Mouse (Mus musculus) hindbrain, embryonic 14.5 days (tissue): ENCODE measurements around the gene Lsm10. TPM values are rescaled to one million over a fixed set of nuclear protein-coding genes. Genes with fewer than 3 reads are reported as not detected.
A peak's percentile ranks its signal among the peaks of the same experiment; 100 is the strongest.
"Not testable (repeated sequence)": the region's sequence is repeated elsewhere in the genome, so short reads cannot be mapped to it uniquely, and the experiment has no call there.

ENCODE experiments used
- ATAC-seq: fragments of 200-750 bp; cut with Nextera tagmentation; 2 replicates; pipeline ENCODE4 v1.8.0; 2017; ENCODE audit warnings: moderate number of reproducible peaks, mild to moderate bottlenecking, moderate TSS enrichment, moderate library complexity; ENCODE audit not compliant: low FRiP score
- DNase-seq: peaks from one replicate; pipeline ENCODE4 v3.0.0-alpha.2; 2015; ENCODE audit warnings: low spot score
- H3K27ac ChIP-seq: fragments of 300-500 bp; sonication (generic); 2 replicates; pipeline ENCODE4 v1.5.1; 2014; ENCODE audit warnings: mild to moderate bottlenecking, moderate library complexity
- H3K27me3 ChIP-seq: fragments of 300-500 bp; sonication (generic); 2 replicates; pipeline ENCODE4 v1.6.1; 2014; ENCODE audit warnings: mild to moderate bottlenecking, low read length, mixed read lengths; ENCODE audit not compliant: control insufficient read depth, insufficient read depth
- H3K36me3 ChIP-seq: fragments of 300-500 bp; sonication (generic); replicated peaks from 2 replicates; pipeline ENCODE4 v1.6.1; 2014; ENCODE audit not compliant: control insufficient read depth, insufficient read depth
- H3K4me1 ChIP-seq: fragments of 300-500 bp; sonication (generic); replicated peaks from 2 replicates; pipeline ENCODE4 v1.6.1; 2014; ENCODE audit warnings: antibody characterized with exemption, low read length, mixed read lengths; ENCODE audit not compliant: control insufficient read depth, insufficient read depth
- H3K4me2 ChIP-seq: fragments of 300-500 bp; sonication (generic); replicated peaks from 2 replicates; pipeline ENCODE4 v1.6.1; 2014; ENCODE audit warnings: mild to moderate bottlenecking, moderate library complexity
- H3K4me3 ChIP-seq: fragments of 300-500 bp; sonication (generic); replicated peaks from 2 replicates; pipeline ENCODE4 v1.5.1; 2014; ENCODE audit warnings: mild to moderate bottlenecking, low read length
- H3K9ac ChIP-seq: fragments of 300-500 bp; sonication (generic); 2 replicates; pipeline ENCODE4 v1.6.1; 2014
- H3K9me3 ChIP-seq: fragments of 300-500 bp; sonication (generic); 2 replicates; pipeline ENCODE4 v1.6.1; 2016; ENCODE audit warnings: low read length; ENCODE audit not compliant: control insufficient read depth
- WGBS: fragments of 180-500 bp; shearing (Covaris S2); extraction: QIAGEN DNeasy Blood & Tissue Kit; methylation state at CpG from one replicate; pipeline ENCODE4 v1.1.7; 2014; 5-methylcytosine and 5-hydroxymethylcytosine counted together
- polyA plus RNA-seq: library from polyadenylated mRNA; unstranded; fragments of >200 nt; fragmentation: Nextera tagmentation; extraction: Ambion mirVana; gene quantifications from 2 replicates; pipeline ENCODE4 v1.2.1, GENCODE M21; 2014

Gene Lsm10
- polyA plus RNA-seq, 1 experiment from 2014 or later: 49.1 TPM

DNA sequence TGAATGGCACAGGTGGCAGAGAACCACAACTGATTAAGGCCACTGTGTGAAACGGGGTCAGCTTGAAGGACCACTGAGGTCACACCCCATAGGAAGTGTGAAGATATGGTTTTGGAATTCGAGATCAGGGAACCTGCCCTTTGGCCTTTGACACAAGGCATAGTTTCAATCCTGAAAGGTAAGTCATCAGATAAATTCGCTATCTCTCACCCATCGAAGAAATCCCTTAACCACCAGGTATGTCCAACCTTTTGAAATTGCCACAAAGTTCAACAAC lies 5.6 kb upstream of the Lsm10 start:
- ATAC-seq: no peak
- Histone ChIP-seq H3K27ac (no peak overlapping the region), H3K9me3 (no peaks in the 10 kb centered on the region), H3K27me3 (no peaks in the 10 kb centered on the region), H3K4me3 (no peak overlapping the region), H3K4me2 (no peak overlapping the region), H3K36me3 (peaks cover 18% of the 10 kb centered on the region; the same call in 1 of the 2 replicates), H3K9ac (no peak overlapping the region), H3K4me1 (no peaks in the 10 kb centered on the region)
- no peak for DNase-seq
- WGBS: 82% methylated on average over 4 of the region's 4 CpGs

DNA sequence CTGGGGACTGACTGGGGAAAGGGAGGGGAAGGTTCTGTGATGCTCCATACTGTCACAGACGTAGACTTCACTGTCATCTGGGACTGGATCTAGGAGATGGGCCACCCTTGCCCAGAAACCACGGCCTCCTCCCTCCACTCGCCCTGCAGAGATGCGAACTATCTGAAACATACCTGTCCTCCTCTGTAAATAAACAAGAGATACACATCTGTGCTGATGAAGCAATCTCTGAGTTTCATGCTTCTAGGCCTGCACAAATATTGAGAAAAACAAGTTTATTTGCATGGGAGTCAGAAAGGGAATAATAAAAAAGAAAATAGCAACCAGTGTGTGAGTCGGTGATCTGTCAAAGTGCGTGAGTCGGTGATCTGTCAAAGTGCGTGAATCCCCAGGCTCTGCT lies 4.5 kb upstream of the Lsm10 start:
- ATAC-seq (no peak), DNase-seq (no peak)
- H3K27me3 ChIP-seq: no peaks in the 10 kb centered on the region
- peaks cover 18% of the 10 kb centered on the region; the same call in 1 of the 2 replicates for H3K36me3 ChIP-seq
- no peaks in the 10 kb centered on the region for H3K9me3 ChIP-seq
- no peak overlapping the region for H3K27ac ChIP-seq
- H3K4me2 ChIP-seq: no peak overlapping the region
- H3K4me3 ChIP-seq: no peak overlapping the region
- H3K9ac ChIP-seq: no peak overlapping the region
- WGBS: 89% methylated on average over 8 of the region's 8 CpGs
- no peaks in the 10 kb centered on the region for H3K4me1 ChIP-seq

DNA sequence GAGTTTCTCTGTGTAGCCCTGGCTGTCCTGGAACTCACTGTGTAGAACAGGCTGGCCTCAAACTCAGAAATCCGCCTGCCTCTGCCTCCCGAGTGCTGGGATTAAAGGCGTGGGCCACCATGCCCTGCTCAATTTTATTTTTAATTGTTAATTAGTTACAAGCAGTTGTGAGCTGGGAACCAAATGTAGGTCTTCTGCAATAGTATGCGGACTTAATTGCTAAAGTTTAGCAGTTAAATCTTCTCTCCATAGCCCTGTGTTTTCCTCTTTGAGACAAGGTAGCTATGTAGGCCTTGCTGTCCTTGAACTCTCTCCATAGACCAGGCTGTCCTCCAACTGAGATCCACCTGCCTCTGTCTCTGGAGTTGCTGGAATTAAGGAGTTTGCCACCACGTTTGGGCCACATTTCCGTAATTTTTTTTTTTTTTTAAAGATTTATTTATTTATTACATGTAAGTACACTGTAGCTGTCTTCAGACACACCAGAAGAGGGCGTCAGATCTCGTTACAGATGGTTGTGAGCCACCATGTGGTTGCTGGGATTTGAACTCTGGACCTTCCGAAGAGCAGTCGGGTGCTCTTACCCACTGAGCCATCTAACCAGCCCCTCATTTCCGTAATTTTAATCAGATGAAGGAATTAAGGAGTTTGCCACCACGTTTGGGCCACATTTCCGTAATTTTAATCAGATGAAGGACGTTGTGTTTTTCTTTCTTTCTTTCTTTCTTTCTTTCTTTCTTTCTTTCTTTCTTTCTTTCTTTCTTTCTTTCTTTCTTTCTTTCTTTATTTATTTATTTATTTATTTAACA lies 597 bp upstream of the Lsm10 start:
- not testable (repeated sequence) for H3K27me3 ChIP-seq, H3K36me3 ChIP-seq, DNase-seq, H3K4me1 ChIP-seq, H3K9me3 ChIP-seq, ATAC-seq, H3K9ac ChIP-seq
- Histone ChIP-seq H3K4me2 (peak overlapping the region; percentile 57), H3K4me3 (peak overlapping the region; percentile 50; the same call in 1 of the 2 replicates), H3K27ac (0 out of 2 replicates have a peak overlapping the region, but pooled peaks have one; percentile 79)
- 63% methylated on average over 14 of the region's 14 CpGs for WGBS

DNA sequence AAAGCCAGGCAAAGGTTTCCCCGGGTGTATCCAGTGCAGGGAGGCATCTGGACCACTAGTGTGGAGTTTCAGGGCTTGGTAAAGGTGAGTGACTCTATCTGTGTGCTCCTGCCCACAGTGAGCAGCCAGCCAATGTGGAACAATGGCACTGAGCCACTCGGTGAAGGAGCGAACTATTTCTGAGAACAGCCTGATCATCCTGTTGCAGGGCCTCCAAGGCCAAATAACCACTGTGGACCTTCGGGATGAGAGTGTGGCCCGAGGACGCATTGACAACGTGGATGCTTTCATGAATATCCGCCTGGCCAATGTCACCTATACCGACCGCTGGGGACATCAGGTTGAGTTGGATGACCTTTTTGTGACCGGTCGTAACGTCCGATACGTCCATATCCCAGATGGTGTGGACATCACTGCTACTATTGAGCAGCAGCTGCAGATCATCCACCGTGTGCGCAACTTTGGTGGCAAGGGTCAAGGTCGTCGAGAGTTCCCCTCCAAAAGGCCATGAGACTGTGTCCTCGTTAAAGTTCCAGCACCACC lies 1.4 kb downstream of the Lsm10 start:
- Histone ChIP-seq H3K27ac (no peak overlapping the region), H3K9ac (no peak overlapping the region), H3K9me3 (no peaks in the 10 kb centered on the region), H3K36me3 (no peaks in the 10 kb centered on the region), H3K4me3 (no peak overlapping the region), H3K27me3 (no peaks in the 10 kb centered on the region), H3K4me2 (no peak overlapping the region), H3K4me1 (peaks cover 4% of the 10 kb centered on the region)
- 94% methylated on average over 20 of the region's 20 CpGs for WGBS
- no peak for ATAC-seq
- DNase-seq: no peak

DNA sequence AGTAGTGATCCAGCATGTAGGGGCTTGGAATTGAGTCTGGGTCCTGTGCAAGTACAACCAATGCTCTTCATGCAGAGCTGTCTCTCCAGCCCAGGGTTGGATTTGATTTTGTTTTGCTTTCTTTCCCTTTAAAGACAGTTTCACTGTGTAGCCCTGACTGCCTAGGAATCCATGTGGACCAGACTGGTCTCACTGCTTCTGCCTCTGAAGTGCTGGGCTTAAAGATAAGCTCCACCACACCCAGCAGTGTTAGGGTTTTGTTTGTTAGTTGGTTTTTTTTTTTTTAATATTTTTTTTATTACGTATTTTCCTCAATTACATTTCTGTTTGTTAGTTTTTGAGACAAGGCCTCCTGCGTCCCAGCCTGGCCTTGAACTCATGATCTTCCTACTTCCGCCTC lies 2.9 kb downstream of the Lsm10 start:
- Histone ChIP-seq H3K9ac (no peak overlapping the region), H3K36me3 (no peaks in the 10 kb centered on the region), H3K9me3 (no peaks in the 10 kb centered on the region), H3K27me3 (no peaks in the 10 kb centered on the region), H3K4me3 (no peak overlapping the region), H3K27ac (no peak overlapping the region), H3K4me1 (peaks cover 11% of the 10 kb centered on the region), H3K4me2 (no peak overlapping the region)
- 98% methylated on average over 3 of the region's 3 CpGs for WGBS
- no peak for ATAC-seq
- no peak for DNase-seq

DNA sequence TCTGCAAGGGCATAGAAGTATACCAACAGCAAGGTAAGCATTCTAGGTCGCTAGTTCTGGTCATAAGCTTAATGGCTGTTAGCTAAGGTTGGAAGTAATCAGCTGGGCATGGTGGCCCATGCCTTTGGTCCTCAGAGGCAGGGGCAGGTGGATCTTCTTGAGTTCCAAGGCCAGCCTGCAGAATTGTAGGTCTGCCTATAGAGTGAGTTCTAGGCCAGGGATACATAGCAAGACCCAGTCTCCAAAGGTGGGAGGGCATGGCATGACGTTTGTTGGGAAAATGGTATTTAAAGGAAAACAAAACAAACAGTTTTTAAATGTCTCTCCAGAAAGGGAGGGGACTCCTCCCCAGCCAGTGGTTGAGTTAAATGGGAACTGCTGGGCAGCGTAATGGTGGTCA lies 4.3 kb downstream of the Lsm10 start:
- Histone ChIP-seq H3K4me1 (peaks cover 25% of the 10 kb centered on the region), H3K4me3 (no peak overlapping the region), H3K9ac (no peak overlapping the region), H3K27me3 (no peaks in the 10 kb centered on the region), H3K9me3 (no peaks in the 10 kb centered on the region), H3K36me3 (no peaks in the 10 kb centered on the region), H3K4me2 (no peak overlapping the region), H3K27ac (no peak overlapping the region)
- no peak for DNase-seq
- ATAC-seq: no peak
- WGBS: 84% methylated on average over 3 of the region's 3 CpGs

DNA sequence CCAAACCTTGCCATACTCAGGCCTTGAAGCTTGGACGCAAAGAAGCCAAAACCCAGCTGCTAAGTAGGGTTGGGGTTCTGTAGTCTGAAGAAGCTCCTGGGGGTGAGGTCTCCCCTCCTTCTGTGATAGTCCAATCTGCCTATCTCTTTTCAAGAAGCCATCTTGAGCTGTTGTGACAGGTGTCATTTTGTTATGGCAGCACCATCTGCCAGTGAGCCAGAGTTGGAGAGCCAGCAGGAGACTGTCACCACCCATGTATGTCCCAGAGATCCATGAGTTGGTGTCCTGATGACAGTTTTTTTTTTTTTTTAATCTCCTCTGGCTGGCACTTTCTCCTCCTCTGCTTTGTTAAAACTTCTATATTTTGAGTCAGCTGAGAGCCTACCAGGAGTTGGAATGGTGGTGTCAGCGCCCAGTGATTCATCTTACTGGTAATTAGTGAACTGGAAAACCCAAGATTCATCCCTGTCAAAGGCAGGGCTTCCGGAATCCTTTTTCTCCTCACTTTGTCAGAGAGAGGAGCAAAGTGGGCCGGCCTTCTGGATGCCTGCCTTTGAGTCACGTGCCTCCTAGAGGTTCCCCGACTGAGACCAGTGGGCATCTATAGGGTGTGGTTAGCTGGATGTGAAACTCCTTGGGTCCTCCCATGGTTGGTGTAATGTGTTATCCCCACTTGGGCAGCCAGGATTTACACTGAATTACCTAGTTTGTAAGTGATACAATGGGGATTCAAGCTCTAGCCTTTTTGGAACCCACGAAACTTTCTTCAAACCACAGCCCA lies 5.8 kb downstream of the Lsm10 start:
- peak overlapping the region; percentile 81 for H3K4me2 ChIP-seq
- no peaks in the 10 kb centered on the region for H3K9me3 ChIP-seq
- no peaks in the 10 kb centered on the region for H3K27me3 ChIP-seq
- ATAC-seq: no peak
- peak overlapping the region; percentile 90 for H3K27ac ChIP-seq
- no peak for DNase-seq
- H3K9ac ChIP-seq: no peak overlapping the region
- WGBS: 39% methylated on average over 7 of the region's 7 CpGs
- H3K4me1 ChIP-seq: peaks cover 31% of the 10 kb centered on the region
- no peaks in the 10 kb centered on the region for H3K36me3 ChIP-seq
- H3K4me3 ChIP-seq: no peak overlapping the region

DNA sequence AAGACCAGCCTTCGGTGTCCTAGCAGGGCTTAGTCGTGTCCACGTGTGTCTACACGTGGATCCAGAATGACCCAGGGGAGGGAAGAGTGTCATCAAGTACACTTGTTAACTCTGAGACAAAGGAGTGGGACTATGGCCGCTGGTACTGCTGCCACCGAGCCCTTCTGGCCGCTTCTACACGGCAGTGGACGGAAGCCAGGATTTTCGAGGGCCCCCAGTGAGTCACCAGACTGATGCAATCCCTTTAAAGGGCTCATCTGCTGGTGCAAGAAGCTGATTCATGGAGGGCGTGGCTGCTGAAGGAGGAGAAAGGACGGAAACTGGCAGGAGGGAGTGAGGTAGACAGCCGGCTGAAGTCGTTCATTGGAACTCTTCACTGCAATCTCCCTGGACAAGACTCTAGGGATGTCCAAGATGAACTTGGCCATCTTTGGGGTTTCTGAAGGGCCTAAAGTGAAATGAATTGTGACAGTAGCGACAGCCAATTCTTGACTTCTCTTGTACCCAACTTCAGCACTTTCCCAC lies 6.7 kb downstream of the Lsm10 start:
- Histone ChIP-seq H3K4me1 (peaks cover 35% of the 10 kb centered on the region), H3K4me2 (peak overlapping the region; percentile 81), H3K9me3 (no peaks in the 10 kb centered on the region), H3K36me3 (no peaks in the 10 kb centered on the region), H3K27me3 (no peaks in the 10 kb centered on the region), H3K4me3 (peak overlapping the region; percentile 96), H3K27ac (peak overlapping the region; percentile 90), H3K9ac (peak overlapping the region; percentile 59)
- peak; percentile 67 for DNase-seq
- WGBS: 1% methylated on average over 15 of the region's 15 CpGs
- peak; percentile 13; the same call in 1 of the 2 replicates for ATAC-seq

DNA sequence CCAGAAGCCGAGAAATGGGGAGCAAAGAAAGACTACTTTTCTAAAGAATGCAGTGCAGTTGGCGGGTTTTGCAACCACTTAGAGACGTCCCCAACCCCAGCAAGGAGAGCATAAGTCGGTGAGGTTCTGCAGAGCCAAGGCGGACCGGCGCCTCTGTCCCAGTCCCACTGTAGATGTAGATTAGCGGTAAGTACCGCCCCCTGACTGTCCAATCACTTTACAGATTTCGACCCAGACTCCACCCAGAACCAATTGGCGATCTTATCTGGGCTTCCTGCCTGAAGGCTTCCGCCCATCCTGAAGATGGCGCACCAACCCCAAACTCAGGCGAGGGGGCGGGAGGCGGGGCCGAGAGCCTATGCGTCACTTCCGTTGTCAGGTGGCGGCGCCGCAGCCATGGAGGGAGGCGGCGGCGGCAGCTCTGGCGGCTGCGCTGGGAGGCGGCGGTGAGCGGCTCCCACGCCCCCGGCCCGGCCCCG lies 7.2 kb downstream of the Lsm10 start, which contains the start of gene Stk40:
Gene Stk40 (plus strand): TSS at position 368 of the 479 bp plus-strand sequence.
- DNase-seq (peak; percentile 99), ATAC-seq (peak; percentile 96)
- Histone ChIP-seq H3K9ac (peak within 1 kb of the TSS; percentile 89), H3K4me2 (peak within 1 kb of the TSS; percentile 98), H3K27me3 (no peaks in the 10 kb centered on the region), H3K27ac (peak within 1 kb of the TSS; percentile 90), H3K4me1 (peaks cover 41% of the 10 kb centered on the region), H3K4me3 (peak within 1 kb of the TSS; percentile 96), H3K36me3 (no peaks in the 10 kb centered on the region), H3K9me3 (no peaks in the 10 kb centered on the region)
- WGBS: under 1% methylated on average over 34 of the region's 34 CpGs
